Mouse (Mus musculus): ENCODE measurements around the gene E2f6. TPM values are rescaled to one million over a fixed set of nuclear protein-coding genes. Genes with fewer than 3 reads are reported as not detected.

E2f6 gene
- total and polyA plus RNA-seq, 2 experiments = 8.8 to 10.9 TPM

GRCm38 (mm10) chr12:16768711-16769110, 42.1 kb upstream of the E2f6 start:
- Histone ChIP-seq H3K27me3 (ENCODE audit: control insufficient read depth, insufficient read depth, low read length) (no peaks in the 10 kb centered on the region), H3K4me3 (ENCODE audit: insufficient read depth, low read depth, low read length) (no peak overlapping the region), H3K27ac (replicated peaks; ENCODE audit: insufficient read depth, low read depth, low read length) (no peak overlapping the region), H3K36me3 (ENCODE audit: control insufficient read depth, insufficient read depth, low read length) (no peaks in the 10 kb centered on the region), H3K79me2 (ENCODE audit: control insufficient read depth, insufficient read depth, low read length) (no peaks in the 10 kb centered on the region), H3K9ac (ENCODE audit: low read depth, low read length) (no peak overlapping the region), H3K4me1 (ENCODE audit: control insufficient read depth, insufficient read depth, low read length) (no peaks in the 10 kb centered on the region)
- TF ChIP-seq CTCF (IDR thresholded peaks at IDR 0.05; ENCODE audit: low read depth, low read length) (no peak), POLR2A (IDR thresholded peaks at IDR 0.05; ENCODE audit: extremely low read depth, insufficient read depth, low read length) (no peak)
- WGBS = 80% methylated on average over 2 of the region's 2 CpGs
- no peak for DNase-seq (ENCODE audit: extremely low read depth, low read depth, low spot score)

- H3K9ac ChIP-seq (ENCODE audit: low read depth, low read length) = no peak overlapping the region
- no peaks in the 10 kb centered on the region for H3K79me2 ChIP-seq (ENCODE audit: control insufficient read depth, insufficient read depth, low read length)
- no peak overlapping the region for H3K4me3 ChIP-seq (ENCODE audit: insufficient read depth, low read depth, low read length)
- no peak overlapping the region for H3K27ac ChIP-seq (replicated peaks; ENCODE audit: insufficient read depth, low read depth, low read length)
- H3K4me1 ChIP-seq (ENCODE audit: control insufficient read depth, insufficient read depth, low read length) = no peaks in the 10 kb centered on the region
- no peak for DNase-seq (ENCODE audit: extremely low read depth, low read depth, low spot score)
- H3K27me3 ChIP-seq (ENCODE audit: control insufficient read depth, insufficient read depth, low read length) = no peaks in the 10 kb centered on the region
- 39% methylated on average over 6 of the region's 6 CpGs for WGBS
- TF ChIP-seq CTCF (IDR thresholded peaks at IDR 0.05; ENCODE audit: low read depth, low read length) = no peak
- no peak for TF ChIP-seq POLR2A (IDR thresholded peaks at IDR 0.05; ENCODE audit: extremely low read depth, insufficient read depth, low read length)
- H3K36me3 ChIP-seq (ENCODE audit: control insufficient read depth, insufficient read depth, low read length) = no peaks in the 10 kb centered on the region
Observed at GRCm38 (mm10) chr12:16769601-16770165, 41.1 kb upstream of the E2f6 start.

- H3K79me2 ChIP-seq (ENCODE audit: control insufficient read depth, insufficient read depth, low read length) = no peaks in the 10 kb centered on the region
- no peak for DNase-seq (ENCODE audit: extremely low read depth, low read depth, low spot score)
- no peak overlapping the region for H3K27ac ChIP-seq (replicated peaks; ENCODE audit: insufficient read depth, low read depth, low read length)
- no peak for TF ChIP-seq POLR2A (IDR thresholded peaks at IDR 0.05; ENCODE audit: extremely low read depth, insufficient read depth, low read length)
- no peak for TF ChIP-seq CTCF (IDR thresholded peaks at IDR 0.05; ENCODE audit: low read depth, low read length)
- H3K4me1 ChIP-seq (ENCODE audit: control insufficient read depth, insufficient read depth, low read length) = no peaks in the 10 kb centered on the region
- no peaks in the 10 kb centered on the region for H3K36me3 ChIP-seq (ENCODE audit: control insufficient read depth, insufficient read depth, low read length)
- H3K4me3 ChIP-seq (ENCODE audit: insufficient read depth, low read depth, low read length) = no peak overlapping the region
- no peak overlapping the region for H3K9ac ChIP-seq (ENCODE audit: low read depth, low read length)
- no peaks in the 10 kb centered on the region for H3K27me3 ChIP-seq (ENCODE audit: control insufficient read depth, insufficient read depth, low read length)
- WGBS = 87% methylated on average over 4 of the region's 4 CpGs
Observed at GRCm38 (mm10) chr12:16774605-16775004, 36.2 kb upstream of the E2f6 start.

- Histone ChIP-seq H3K4me3 (ENCODE audit: insufficient read depth, low read depth, low read length) (no peak overlapping the region), H3K79me2 (ENCODE audit: control insufficient read depth, insufficient read depth, low read length) (no peaks in the 10 kb centered on the region), H3K4me1 (ENCODE audit: control insufficient read depth, insufficient read depth, low read length) (no peaks in the 10 kb centered on the region), H3K9ac (ENCODE audit: low read depth, low read length) (no peak overlapping the region), H3K27ac (replicated peaks; ENCODE audit: insufficient read depth, low read depth, low read length) (no peak overlapping the region), H3K27me3 (ENCODE audit: control insufficient read depth, insufficient read depth, low read length) (no peaks in the 10 kb centered on the region), H3K36me3 (ENCODE audit: control insufficient read depth, insufficient read depth, low read length) (no peaks in the 10 kb centered on the region)
- TF ChIP-seq CTCF (IDR thresholded peaks at IDR 0.05; ENCODE audit: low read depth, low read length) (no peak), POLR2A (IDR thresholded peaks at IDR 0.05; ENCODE audit: extremely low read depth, insufficient read depth, low read length) (no peak)
- no peak for DNase-seq (ENCODE audit: extremely low read depth, low read depth, low spot score)
- WGBS = 69% methylated on average over 3 of the region's 3 CpGs
Observed at GRCm38 (mm10) chr12:16775351-16775750, 35.4 kb upstream of the E2f6 start.

- H3K9ac ChIP-seq (ENCODE audit: low read depth, low read length) = no peak overlapping the region
- no peaks in the 10 kb centered on the region for H3K36me3 ChIP-seq (ENCODE audit: control insufficient read depth, insufficient read depth, low read length)
- no peak for DNase-seq (ENCODE audit: extremely low read depth, low read depth, low spot score)
- TF ChIP-seq POLR2A (IDR thresholded peaks at IDR 0.05; ENCODE audit: extremely low read depth, insufficient read depth, low read length) (no peak), CTCF (IDR thresholded peaks at IDR 0.05; ENCODE audit: low read depth, low read length) (no peak)
- 43% methylated on average over 5 of the region's 5 CpGs for WGBS
- H3K4me1 ChIP-seq (ENCODE audit: control insufficient read depth, insufficient read depth, low read length) = no peaks in the 10 kb centered on the region
- no peak overlapping the region for H3K27ac ChIP-seq (replicated peaks; ENCODE audit: insufficient read depth, low read depth, low read length)
- no peaks in the 10 kb centered on the region for H3K27me3 ChIP-seq (ENCODE audit: control insufficient read depth, insufficient read depth, low read length)
- no peaks in the 10 kb centered on the region for H3K79me2 ChIP-seq (ENCODE audit: control insufficient read depth, insufficient read depth, low read length)
- H3K4me3 ChIP-seq (ENCODE audit: insufficient read depth, low read depth, low read length) = no peak overlapping the region
Observed at GRCm38 (mm10) chr12:16778523-16778922, 32.2 kb upstream of the E2f6 start.

GRCm38 (mm10) chr12:16779165-16779564, 31.6 kb upstream of the E2f6 start:
- Histone ChIP-seq H3K4me1 (ENCODE audit: control insufficient read depth, insufficient read depth, low read length) (no peaks in the 10 kb centered on the region), H3K79me2 (ENCODE audit: control insufficient read depth, insufficient read depth, low read length) (no peaks in the 10 kb centered on the region), H3K4me3 (ENCODE audit: insufficient read depth, low read depth, low read length) (no peak overlapping the region), H3K27ac (replicated peaks; ENCODE audit: insufficient read depth, low read depth, low read length) (no peak overlapping the region), H3K36me3 (ENCODE audit: control insufficient read depth, insufficient read depth, low read length) (no peaks in the 10 kb centered on the region), H3K27me3 (ENCODE audit: control insufficient read depth, insufficient read depth, low read length) (no peaks in the 10 kb centered on the region), H3K9ac (ENCODE audit: low read depth, low read length) (no peak overlapping the region)
- DNase-seq (ENCODE audit: extremely low read depth, low read depth, low spot score) = no peak
- TF ChIP-seq CTCF (IDR thresholded peaks at IDR 0.05; ENCODE audit: low read depth, low read length) = no peak
- no peak for TF ChIP-seq POLR2A (IDR thresholded peaks at IDR 0.05; ENCODE audit: extremely low read depth, insufficient read depth, low read length)
- WGBS = 78% methylated on average over 2 of the region's 2 CpGs
